Comparison of ENCODE assay signal across 8 mouse cellular contexts in genomic region chr11:116445596-116446307, GRCm38 (mm10). TPM values are rescaled to one million over a fixed set of nuclear protein-coding genes. Genes with fewer than 3 reads are reported as not detected.
DNase-seq lines count a peak whose midpoint lies in the region; ATAC-seq lines count a peak whose summit lies in the region.

No protein-coding gene starts in this region.

- no peak overlapping the region for H3K27ac ChIP-seq in hindbrain, embryonic 16.5 days (ENCODE audit: low read depth, low read length)

- peak; percentile 92 for DNase-seq in R1 (ENCODE audit: low read depth, low spot score)
- peak; percentile 96 to 97 for DNase-seq in cerebellum, postnatal 25 days
- peak; percentile 94 for DNase-seq in gastrocnemius, adult 18-20 months (ENCODE audit: low spot score)
- DNase-seq in left cerebral cortex, adult 11 months (ENCODE audit: low spot score) = peak; percentile 87
- peak; percentile 97 for DNase-seq in lung, postnatal 36 days
- peak; percentile 84 for DNase-seq in retina, postnatal 7 days (ENCODE audit: low read depth, low spot score)
- peak; percentile 84 to 92 for DNase-seq in urinary bladder, adult 18-20 months (ENCODE audit: low spot score in 2 of 2)

- no peaks in the 10 kb centered on the region for H3K36me3 ChIP-seq in hindbrain, embryonic 16.5 days (ENCODE audit: control insufficient read depth, insufficient read depth, low read length)

- H3K9me3 ChIP-seq in hindbrain, embryonic 16.5 days (ENCODE audit: control insufficient read depth, low read length) = peaks cover 1% of the 10 kb centered on the region; the same call in 1 of the 2 replicates

- ATAC-seq in hindbrain, embryonic 16.5 days = peak; percentile 64

- peaks cover 10% of the 10 kb centered on the region for H3K27me3 ChIP-seq in hindbrain, embryonic 16.5 days (replicated peaks; ENCODE audit: control insufficient read depth, insufficient read depth, low read length)

- H3K4me1 ChIP-seq in hindbrain, embryonic 16.5 days (ENCODE audit: control insufficient read depth, insufficient read depth, low read depth, low read length) = peaks cover 4% of the 10 kb centered on the region; the same call in 1 of the 2 replicates

- no peak overlapping the region; the same call in 1 of the 2 replicates for H3K9ac ChIP-seq in hindbrain, embryonic 16.5 days (ENCODE audit: low read depth, low read length)

- no peak overlapping the region; the same call in 1 of the 2 replicates for H3K4me2 ChIP-seq in hindbrain, embryonic 16.5 days (ENCODE audit: low read length)

- WGBS in hindbrain, embryonic 16.5 days = 33% methylated on average over 16 of the region's 16 CpGs

- no peak overlapping the region for H3K4me3 ChIP-seq in hindbrain, embryonic 16.5 days (ENCODE audit: low read length)

RNA-seq across cellular contexts. Expression of gene Ubald2, which starts 11.9 kb away (rescaled TPM):
- total RNA-seq in gastrocnemius, adult 18-20 months (2021) = 10 to 100 TPM; 32.1 to 45.8 TPM
- 28.3 and 35.1 TPM in 2 replicates for polyA plus RNA-seq in hindbrain, embryonic 16.5 days (2015; fragmentation: Nextera tagmentation; extraction: Ambion mirVana)

RNA-seq across cellular contexts. Expression of gene Qrich2, which starts 20.3 kb away (rescaled TPM):
- not detected for total RNA-seq in gastrocnemius, adult 18-20 months (2021)
- 0.38 and 0.40 TPM in 2 replicates for polyA plus RNA-seq in hindbrain, embryonic 16.5 days (2015; fragmentation: Nextera tagmentation; extraction: Ambion mirVana)

RNA-seq across cellular contexts. Expression of gene Rnf157, which starts 32.9 kb away (rescaled TPM):
- 10 to 100 TPM; 24.2 to 27.5 TPM for total RNA-seq in gastrocnemius, adult 18-20 months (2021)
- 27.8 and 28.5 TPM in 2 replicates for polyA plus RNA-seq in hindbrain, embryonic 16.5 days (2015; fragmentation: Nextera tagmentation; extraction: Ambion mirVana)

RNA-seq across cellular contexts. Expression of gene Prpsap1, which starts 48.2 kb away (rescaled TPM):
- total RNA-seq in gastrocnemius, adult 18-20 months (2021) = 10 to 100 TPM; 12.3 to 12.5 TPM
- polyA plus RNA-seq in hindbrain, embryonic 16.5 days (2015; fragmentation: Nextera tagmentation; extraction: Ambion mirVana) = 181 and 190 TPM in 2 replicates
